Mouse (Mus musculus) intestine, embryonic 16.5 days (tissue): ENCODE measurements around the gene Rgs6. TPM values are rescaled to one million over a fixed set of nuclear protein-coding genes. Genes with fewer than 3 reads are reported as not detected.

ENCODE experiments used
- ATAC-seq: fragments of 200-750 bp; cut with Nextera tagmentation; 2 replicates; pipeline ENCODE4 v1.8.0; 2017; ENCODE audit warnings: moderate TSS enrichment, moderate library complexity
- H3K27ac ChIP-seq: fragments of 300-500 bp; sonication (generic); 2 replicates; pipeline ENCODE4 v1.5.1; 2014; ENCODE audit warnings: mild to moderate bottlenecking, low read length
- H3K27me3 ChIP-seq: fragments of 300-500 bp; sonication (generic); replicated peaks from 2 replicates; pipeline ENCODE4 v1.6.1; 2014; ENCODE audit warnings: low read length, control low read depth, mixed read lengths; ENCODE audit not compliant: control insufficient read depth, insufficient read depth
- H3K36me3 ChIP-seq: fragments of 300-500 bp; sonication (generic); 2 replicates; pipeline ENCODE4 v1.6.1; 2014; ENCODE audit warnings: low read length, control low read depth; ENCODE audit not compliant: control insufficient read depth, insufficient read depth
- H3K4me1 ChIP-seq: fragments of 300-500 bp; sonication (generic); 2 replicates; pipeline ENCODE4 v1.6.1; 2014; ENCODE audit warnings: low read length, control low read depth, mixed read lengths; ENCODE audit not compliant: control insufficient read depth, insufficient read depth
- H3K4me2 ChIP-seq: fragments of 300-500 bp; sonication (generic); 2 replicates; pipeline ENCODE4 v1.6.1; 2014; ENCODE audit warnings: low read depth, low read length, control low read depth
- H3K4me3 ChIP-seq: fragments of 300-500 bp; sonication (generic); 2 replicates; pipeline ENCODE4 v1.5.1; 2014; ENCODE audit warnings: mild to moderate bottlenecking, low read length
- H3K9ac ChIP-seq: fragments of 300-500 bp; sonication (generic); 2 replicates; pipeline ENCODE4 v1.6.1; 2014; ENCODE audit warnings: low read depth, low read length
- H3K9me3 ChIP-seq: fragments of 300-500 bp; sonication (generic); 2 replicates; pipeline ENCODE4 v1.6.1; 2016; ENCODE audit warnings: low read length, control low read depth; ENCODE audit not compliant: control insufficient read depth
- WGBS: fragments of 180-500 bp; shearing (Covaris S2); extraction: QIAGEN DNeasy Blood & Tissue Kit; methylation state at CpG from one replicate; pipeline ENCODE4 v1.1.7; 2014; 5-methylcytosine and 5-hydroxymethylcytosine counted together
- polyA plus RNA-seq: library from polyadenylated mRNA; unstranded; fragments of >200 nt; fragmentation: Nextera tagmentation; extraction: Ambion mirVana; gene quantifications from 2 replicates; pipeline ENCODE4 v1.2.1, GENCODE M21; 2015

The Rgs6 gene
- polyA plus RNA-seq, 1 experiment from 2014 or later = 0.82 TPM

GRCm38 (mm10) chr12:83106120-83106517, 518.0 kb downstream of the Rgs6 start:
- ATAC-seq = peak; percentile 46

GRCm38 (mm10) chr12:83109486-83109885, 521.4 kb downstream of the Rgs6 start:
- no peaks in the 10 kb centered on the region for H3K36me3 ChIP-seq
- H3K27ac ChIP-seq = no peak overlapping the region
- 78% methylated on average over 4 of the region's 4 CpGs for WGBS
- H3K9ac ChIP-seq = no peak overlapping the region
- no peak overlapping the region for H3K4me3 ChIP-seq
- no peaks in the 10 kb centered on the region for H3K27me3 ChIP-seq
- no peak for ATAC-seq
- no peak overlapping the region for H3K4me2 ChIP-seq
- peaks cover 7% of the 10 kb centered on the region; the same call in 1 of the 2 replicates for H3K4me1 ChIP-seq
- no peaks in the 10 kb centered on the region for H3K9me3 ChIP-seq

More at GRCm38 (mm10) chr12:83106120-83106517, 518.0 kb downstream of the Rgs6 start:
- no peak overlapping the region for H3K9ac ChIP-seq
- no peaks in the 10 kb centered on the region for H3K27me3 ChIP-seq
- no peak overlapping the region for H3K27ac ChIP-seq
- no peaks in the 10 kb centered on the region for H3K36me3 ChIP-seq
- WGBS = 53% methylated on average over 5 of the region's 5 CpGs
- H3K4me2 ChIP-seq = no peak overlapping the region
- no peak overlapping the region for H3K4me3 ChIP-seq
- H3K4me1 ChIP-seq = peaks cover 7% of the 10 kb centered on the region; the same call in 1 of the 2 replicates
- no peaks in the 10 kb centered on the region for H3K9me3 ChIP-seq

GRCm38 (mm10) chr12:83109891-83110630, 522.0 kb downstream of the Rgs6 start:
- Histone ChIP-seq H3K9ac (no peak overlapping the region), H3K4me2 (no peak overlapping the region), H3K4me3 (no peak overlapping the region), H3K27me3 (no peaks in the 10 kb centered on the region), H3K4me1 (peaks cover 6% of the 10 kb centered on the region; the same call in 1 of the 2 replicates), H3K9me3 (no peaks in the 10 kb centered on the region), H3K36me3 (no peaks in the 10 kb centered on the region), H3K27ac (no peak overlapping the region)
- 75% methylated on average over 11 of the region's 11 CpGs for WGBS
- no peak for ATAC-seq

GRCm38 (mm10) chr12:83110711-83111110, 522.6 kb downstream of the Rgs6 start:
- H3K27me3 ChIP-seq = no peaks in the 10 kb centered on the region
- no peak for ATAC-seq
- no peaks in the 10 kb centered on the region for H3K9me3 ChIP-seq
- H3K4me3 ChIP-seq = no peak overlapping the region
- H3K4me1 ChIP-seq = peaks cover 2% of the 10 kb centered on the region; the same call in 1 of the 2 replicates
- H3K36me3 ChIP-seq = no peaks in the 10 kb centered on the region
- H3K27ac ChIP-seq = no peak overlapping the region
- 59% methylated on average over 3 of the region's 3 CpGs for WGBS
- H3K4me2 ChIP-seq = no peak overlapping the region
- no peak overlapping the region for H3K9ac ChIP-seq

- no peak for ATAC-seq
- Histone ChIP-seq H3K4me2 (no peak overlapping the region), H3K27ac (no peak overlapping the region), H3K9ac (no peak overlapping the region), H3K4me1 (no peaks in the 10 kb centered on the region), H3K4me3 (no peak overlapping the region), H3K9me3 (no peaks in the 10 kb centered on the region), H3K36me3 (no peaks in the 10 kb centered on the region), H3K27me3 (no peaks in the 10 kb centered on the region)
- WGBS = 87% methylated on average over 5 of the region's 5 CpGs
Observed at GRCm38 (mm10) chr12:83112283-83112682, 524.2 kb downstream of the Rgs6 start.

- ATAC-seq = no peak
- Histone ChIP-seq H3K36me3 (no peaks in the 10 kb centered on the region), H3K4me2 (no peak overlapping the region), H3K9me3 (no peaks in the 10 kb centered on the region), H3K4me1 (no peaks in the 10 kb centered on the region), H3K27ac (no peak overlapping the region), H3K9ac (no peak overlapping the region), H3K27me3 (no peaks in the 10 kb centered on the region), H3K4me3 (no peak overlapping the region)
- 77% methylated on average over 6 of the region's 6 CpGs for WGBS
Observed at GRCm38 (mm10) chr12:83112901-83113628, 525.0 kb downstream of the Rgs6 start.

- no peaks in the 10 kb centered on the region for H3K9me3 ChIP-seq
- H3K27me3 ChIP-seq = no peaks in the 10 kb centered on the region
- H3K4me3 ChIP-seq = no peak overlapping the region
- H3K27ac ChIP-seq = no peak overlapping the region
- 54% methylated on average over 3 of the region's 3 CpGs for WGBS
- no peaks in the 10 kb centered on the region for H3K36me3 ChIP-seq
- ATAC-seq = no peak
- H3K4me2 ChIP-seq = no peak overlapping the region
- no peak overlapping the region for H3K9ac ChIP-seq
- no peaks in the 10 kb centered on the region for H3K4me1 ChIP-seq
Observed at GRCm38 (mm10) chr12:83113971-83114370, 525.9 kb downstream of the Rgs6 start.

GRCm38 (mm10) chr12:83114396-83115053, 526.4 kb downstream of the Rgs6 start:
- Histone ChIP-seq H3K4me1 (no peaks in the 10 kb centered on the region), H3K27ac (no peak overlapping the region), H3K27me3 (no peaks in the 10 kb centered on the region), H3K4me2 (no peak overlapping the region), H3K4me3 (no peak overlapping the region), H3K9ac (no peak overlapping the region), H3K36me3 (no peaks in the 10 kb centered on the region), H3K9me3 (no peaks in the 10 kb centered on the region)
- WGBS = 35% methylated on average over 5 of the region's 5 CpGs
- ATAC-seq = no peak

- H3K4me3 ChIP-seq = no peak overlapping the region
- 51% methylated on average over 3 of the region's 3 CpGs for WGBS
- no peaks in the 10 kb centered on the region; the same call in 1 of the 2 replicates for H3K4me1 ChIP-seq
- no peaks in the 10 kb centered on the region for H3K36me3 ChIP-seq
- no peaks in the 10 kb centered on the region for H3K9me3 ChIP-seq
- H3K9ac ChIP-seq = no peak overlapping the region
- ATAC-seq = no peak
- H3K27ac ChIP-seq = no peak overlapping the region
- no peak overlapping the region for H3K4me2 ChIP-seq
- no peaks in the 10 kb centered on the region for H3K27me3 ChIP-seq
Observed at GRCm38 (mm10) chr12:83124111-83124510, 536.0 kb downstream of the Rgs6 start.
